Mouse (Mus musculus) adipocyte (in vitro differentiated cells): Measurements from ENCODE around the gene Pdzd7.

Experiments
- DNase-seq: peaks from one replicate; pipeline ENCODE4 v3.0.0-alpha.2; 2016; ENCODE audit warnings: low spot score

The Pdzd7 gene

GRCm38 (mm10) chr19:45012636-45013035 is 32.9 kb downstream of the Pdzd7 start:
- DNase-seq = peak; percentile 82

GRCm38 (mm10) chr19:45012219-45012618 is 33.3 kb downstream of the Pdzd7 start:
- DNase-seq = no peak

- DNase-seq = no peak
These were observed 34.9 kb downstream of the Pdzd7 start for GRCm38 (mm10) chr19:45010646-45011045.

- no peak for DNase-seq
These were observed 37.9 kb downstream of the Pdzd7 start for GRCm38 (mm10) chr19:45007425-45008191.

GRCm38 (mm10) chr19:45007021-45007420 is 38.5 kb downstream of the Pdzd7 start:
- no peak for DNase-seq

- DNase-seq = peak; percentile 94
These were observed 39.4 kb downstream of the Pdzd7 start, which contains the start of gene Mrpl43 for GRCm38 (mm10) chr19:45005957-45006712. Mrpl43 (minus strand) TSS chr19:45006442.

GRCm38 (mm10) chr19:45005444-45005843 is 40.1 kb downstream of the Pdzd7 start, which contains the start of gene Twnk:
Twnk (plus strand) TSS chr19:45005663.
- peak; percentile 74 for DNase-seq

- DNase-seq = no peak
These were observed 41.6 kb downstream of the Pdzd7 start for GRCm38 (mm10) chr19:45003740-45004516.

GRCm38 (mm10) chr19:45002301-45002700 is 43.2 kb downstream of the Pdzd7 start:
- no peak for DNase-seq

GRCm38 (mm10) chr19:44999647-45000046 is 45.9 kb downstream of the Pdzd7 start:
- no peak for DNase-seq

- no peak for DNase-seq
These were observed 47.7 kb downstream of the Pdzd7 start for GRCm38 (mm10) chr19:44997786-44998185.

- no peak for DNase-seq
These were observed 52.8 kb downstream of the Pdzd7 start for GRCm38 (mm10) chr19:44992712-44993111.

- no peak for DNase-seq
These were observed 53.3 kb downstream of the Pdzd7 start for GRCm38 (mm10) chr19:44992246-44992645.

GRCm38 (mm10) chr19:44991031-44991430 is 54.5 kb downstream of the Pdzd7 start:
- no peak for DNase-seq

- no peak for DNase-seq
These were observed 55.7 kb downstream of the Pdzd7 start for GRCm38 (mm10) chr19:44989567-44990495.

GRCm38 (mm10) chr19:44988831-44989566 is 56.5 kb downstream of the Pdzd7 start, which contains the start of gene Sema4g:
Sema4g (plus strand) TSS chr19:44989101.
- no peak for DNase-seq

- DNase-seq = no peak
These were observed 57.2 kb downstream of the Pdzd7 start for GRCm38 (mm10) chr19:44988321-44988720.

- DNase-seq = no peak
These were observed 57.7 kb downstream of the Pdzd7 start for GRCm38 (mm10) chr19:44987851-44988250.

GRCm38 (mm10) chr19:44987004-44987403 is 58.5 kb downstream of the Pdzd7 start:
- no peak for DNase-seq
